Mouse (Mus musculus) layer of hippocampus, adult 9-10 months (tissue): ENCODE data around the gene Efcab2.
"Not testable (repeated sequence)": the region's sequence is repeated elsewhere in the genome, so short reads cannot be mapped to it uniquely, and the experiment has no call there.

Experiments used
- DNase-seq: peaks from one replicate; pipeline ENCODE4 v3.0.0; 2022; ENCODE audit warnings: low spot score

Gene Efcab2

GRCm38 (mm10) chr1:178405445-178405911 is 407 bp upstream of the Efcab2 start:
- DNase-seq, result peak; percentile 40

GRCm38 (mm10) chr1:178406765-178407645 is 1.1 kb downstream of the Efcab2 start:
- no peak for DNase-seq

GRCm38 (mm10) chr1:178407651-178408050 is 1.8 kb downstream of the Efcab2 start:
- no peak for DNase-seq

GRCm38 (mm10) chr1:178408901-178409361 is 3.0 kb downstream of the Efcab2 start:
- no peak for DNase-seq

- not testable (repeated sequence) for DNase-seq
Measured at GRCm38 (mm10) chr1:178413367-178413766, 7.5 kb downstream of the Efcab2 start.

GRCm38 (mm10) chr1:178419608-178420007 is 13.7 kb downstream of the Efcab2 start:
- DNase-seq, result no peak

- no peak for DNase-seq
Measured at GRCm38 (mm10) chr1:178423662-178424061, 17.8 kb downstream of the Efcab2 start.

GRCm38 (mm10) chr1:178431619-178432444 is 25.9 kb downstream of the Efcab2 start:
- no peak for DNase-seq

GRCm38 (mm10) chr1:178433619-178434018 is 27.7 kb downstream of the Efcab2 start:
- DNase-seq, result no peak

GRCm38 (mm10) chr1:178444407-178444806 is 38.5 kb downstream of the Efcab2 start:
- no peak for DNase-seq

- DNase-seq, result no peak
Measured at GRCm38 (mm10) chr1:178447036-178447435, 41.2 kb downstream of the Efcab2 start.

- no peak for DNase-seq
Measured at GRCm38 (mm10) chr1:178448271-178448744, 42.4 kb downstream of the Efcab2 start.

GRCm38 (mm10) chr1:178449172-178449571 is 43.3 kb downstream of the Efcab2 start:
- peak; percentile 77 for DNase-seq

GRCm38 (mm10) chr1:178449933-178450332 is 44.0 kb downstream of the Efcab2 start:
- no peak for DNase-seq

GRCm38 (mm10) chr1:178454125-178454524 is 48.2 kb downstream of the Efcab2 start:
- no peak for DNase-seq

GRCm38 (mm10) chr1:178455120-178455519 is 49.2 kb downstream of the Efcab2 start:
- no peak for DNase-seq

- no peak for DNase-seq
Measured at GRCm38 (mm10) chr1:178458029-178458428, 52.1 kb downstream of the Efcab2 start.

GRCm38 (mm10) chr1:178463712-178464111 is 57.8 kb downstream of the Efcab2 start:
- peak; percentile 72 for DNase-seq

GRCm38 (mm10) chr1:178464140-178464539 is 58.3 kb downstream of the Efcab2 start:
- DNase-seq, result no peak

GRCm38 (mm10) chr1:178467594-178467993 is 61.7 kb downstream of the Efcab2 start:
- DNase-seq, result no peak

GRCm38 (mm10) chr1:178468280-178468679 is 62.4 kb downstream of the Efcab2 start:
- DNase-seq, result peak; percentile 58

- DNase-seq, result no peak
Measured at GRCm38 (mm10) chr1:178483854-178484253, 78.0 kb downstream of the Efcab2 start.
